Mouse (Mus musculus) embryonic facial prominence, embryonic 11.5 days (tissue): ENCODE measurements around the gene Myo6. TPM values are rescaled to one million over a fixed set of nuclear protein-coding genes. Genes with fewer than 3 reads are reported as not detected.

ENCODE experiments used
- ATAC-seq: fragments of 200-750 bp; cut with Nextera tagmentation; replicated peaks from 2 replicates; pipeline ENCODE4 v1.8.0; 2017; ENCODE audit warnings: low read depth; ENCODE audit not compliant: insufficient number of reproducible peaks, low FRiP score, low TSS enrichment
- DNase-seq: peaks from one replicate; pipeline ENCODE4 v3.0.0-alpha.2; 2015; ENCODE audit warnings: low spot score
- H3K27ac ChIP-seq: fragments of 300-500 bp; sonication (generic); replicated peaks from 2 replicates; pipeline ENCODE4 v1.5.1; 2014; ENCODE audit warnings: mild to moderate bottlenecking, low read depth, low read length, control low read depth
- H3K27me3 ChIP-seq: fragments of 300-500 bp; sonication (generic); 2 replicates; pipeline ENCODE4 v1.6.1; 2014; ENCODE audit warnings: mild to moderate bottlenecking, low read length, moderate library complexity, mixed read lengths; ENCODE audit not compliant: control insufficient read depth, insufficient read depth
- H3K36me3 ChIP-seq: fragments of 300-500 bp; sonication (generic); replicated peaks from 2 replicates; pipeline ENCODE4 v1.6.1; 2014; ENCODE audit warnings: low read depth, mild to moderate bottlenecking, low read length, moderate library complexity, mixed read lengths; ENCODE audit not compliant: control insufficient read depth, insufficient read depth
- H3K4me1 ChIP-seq: fragments of 300-500 bp; sonication (generic); 2 replicates; pipeline ENCODE4 v1.6.1; 2014; ENCODE audit warnings: low read length, mixed read lengths; ENCODE audit not compliant: control insufficient read depth, insufficient read depth
- H3K4me2 ChIP-seq: fragments of 300-500 bp; sonication (generic); 2 replicates; pipeline ENCODE4 v1.6.1; 2014; ENCODE audit warnings: low read depth, mild to moderate bottlenecking, control low read depth, low read length, moderate library complexity
- H3K4me3 ChIP-seq: fragments of 300-500 bp; sonication (generic); 2 replicates; pipeline ENCODE4 v1.5.1; 2014; ENCODE audit warnings: low read depth, low read length, control low read depth
- H3K9ac ChIP-seq: fragments of 300-500 bp; sonication (generic); replicated peaks from 2 replicates; pipeline ENCODE4 v1.6.1; 2014; ENCODE audit warnings: mild to moderate bottlenecking, control low read depth, low read length
- H3K9me3 ChIP-seq: fragments of 300-500 bp; sonication (generic); replicated peaks from 2 replicates; pipeline ENCODE4 v1.6.1; 2016; ENCODE audit warnings: mild to moderate bottlenecking, low read length, inconsistent platforms, mixed read lengths; ENCODE audit not compliant: control insufficient read depth
- WGBS: fragments of 180-500 bp; shearing (Covaris S2); extraction: QIAGEN DNeasy Blood & Tissue Kit; methylation state at CpG from one replicate; pipeline ENCODE4 v1.1.7; 2014; 5-methylcytosine and 5-hydroxymethylcytosine counted together
- polyA plus RNA-seq: library from polyadenylated mRNA; unstranded; fragments of >200 nt; fragmentation: Nextera tagmentation; extraction: Ambion mirVana; gene quantifications from 2 replicates; pipeline ENCODE4 v1.2.1, GENCODE M21; 2014

The Myo6 gene
- polyA plus RNA-seq, 1 experiment from 2014 or later = 12.1 TPM

- Histone ChIP-seq H3K36me3 (no peaks in the 10 kb centered on the region), H3K4me1 (no peaks in the 10 kb centered on the region), H3K27me3 (no peaks in the 10 kb centered on the region), H3K9me3 (no peaks in the 10 kb centered on the region), H3K9ac (no peak overlapping the region), H3K4me2 (no peak overlapping the region), H3K4me3 (no peak overlapping the region), H3K27ac (no peak overlapping the region)
- DNase-seq (no peak), ATAC-seq (no peak; the same call in 1 of the 2 replicates)
- 72% methylated on average over 11 of the region's 11 CpGs for WGBS
Measured at GRCm38 (mm10) chr9:80223989-80224635, 59.3 kb downstream of the Myo6 start.

- WGBS = 85% methylated on average over 5 of the region's 5 CpGs
- H3K4me2 ChIP-seq = no peak overlapping the region
- no peak for DNase-seq
- no peaks in the 10 kb centered on the region for H3K4me1 ChIP-seq
- H3K27ac ChIP-seq = no peak overlapping the region
- no peaks in the 10 kb centered on the region for H3K9me3 ChIP-seq
- no peaks in the 10 kb centered on the region for H3K27me3 ChIP-seq
- H3K9ac ChIP-seq = no peak overlapping the region
- no peaks in the 10 kb centered on the region for H3K36me3 ChIP-seq
- ATAC-seq = no peak
- no peak overlapping the region for H3K4me3 ChIP-seq
Measured at GRCm38 (mm10) chr9:80226579-80227325, 61.9 kb downstream of the Myo6 start.

GRCm38 (mm10) chr9:80233831-80234455, 69.1 kb downstream of the Myo6 start:
- Histone ChIP-seq H3K4me1 (no peaks in the 10 kb centered on the region), H3K36me3 (no peaks in the 10 kb centered on the region), H3K27me3 (no peaks in the 10 kb centered on the region), H3K4me3 (no peak overlapping the region), H3K9ac (no peak overlapping the region), H3K4me2 (no peak overlapping the region), H3K27ac (no peak overlapping the region), H3K9me3 (no peaks in the 10 kb centered on the region)
- 60% methylated on average over 4 of the region's 4 CpGs for WGBS
- DNase-seq (no peak), ATAC-seq (no peak)

GRCm38 (mm10) chr9:80237184-80237799, 72.5 kb downstream of the Myo6 start:
- ATAC-seq = no peak
- no peak overlapping the region for H3K4me3 ChIP-seq
- DNase-seq = no peak
- H3K4me2 ChIP-seq = no peak overlapping the region
- no peak overlapping the region for H3K27ac ChIP-seq
- no peaks in the 10 kb centered on the region for H3K27me3 ChIP-seq
- WGBS = 47% methylated on average over 1 of the region's 1 CpGs
- no peaks in the 10 kb centered on the region for H3K4me1 ChIP-seq
- H3K9ac ChIP-seq = no peak overlapping the region
- no peaks in the 10 kb centered on the region for H3K36me3 ChIP-seq
- H3K9me3 ChIP-seq = no peaks in the 10 kb centered on the region

- no peak overlapping the region for H3K4me3 ChIP-seq
- no peaks in the 10 kb centered on the region for H3K9me3 ChIP-seq
- no peaks in the 10 kb centered on the region for H3K27me3 ChIP-seq
- no peak overlapping the region for H3K9ac ChIP-seq
- no peak overlapping the region for H3K27ac ChIP-seq
- 36% methylated on average over 6 of the region's 6 CpGs for WGBS
- H3K4me1 ChIP-seq = no peaks in the 10 kb centered on the region
- no peaks in the 10 kb centered on the region for H3K36me3 ChIP-seq
- DNase-seq (peak; percentile 20), ATAC-seq (no peak)
- no peak overlapping the region for H3K4me2 ChIP-seq
Measured at GRCm38 (mm10) chr9:80241719-80242118, 76.9 kb downstream of the Myo6 start.

- H3K4me1 ChIP-seq = no peaks in the 10 kb centered on the region
- no peak for ATAC-seq
- no peaks in the 10 kb centered on the region for H3K9me3 ChIP-seq
- DNase-seq = no peak
- H3K4me2 ChIP-seq = no peak overlapping the region
- H3K27me3 ChIP-seq = no peaks in the 10 kb centered on the region
- H3K4me3 ChIP-seq = no peak overlapping the region
- 92% methylated on average over 10 of the region's 10 CpGs for WGBS
- no peak overlapping the region for H3K9ac ChIP-seq
- H3K36me3 ChIP-seq = no peaks in the 10 kb centered on the region
- H3K27ac ChIP-seq = no peak overlapping the region
Measured at GRCm38 (mm10) chr9:80252146-80252545, 87.3 kb downstream of the Myo6 start.

- H3K4me3 ChIP-seq = no peak overlapping the region
- H3K27me3 ChIP-seq = no peaks in the 10 kb centered on the region
- H3K27ac ChIP-seq = no peak overlapping the region
- ATAC-seq = no peak
- H3K36me3 ChIP-seq = no peaks in the 10 kb centered on the region
- 86% methylated on average over 9 of the region's 9 CpGs for WGBS
- H3K9me3 ChIP-seq = no peaks in the 10 kb centered on the region
- no peak overlapping the region for H3K9ac ChIP-seq
- no peak for DNase-seq
- H3K4me2 ChIP-seq = no peak overlapping the region
- no peaks in the 10 kb centered on the region for H3K4me1 ChIP-seq
Measured at GRCm38 (mm10) chr9:80253241-80253640, 88.4 kb downstream of the Myo6 start.

- 84% methylated on average over 2 of the region's 2 CpGs for WGBS
- no peak for ATAC-seq
- H3K9ac ChIP-seq = no peak overlapping the region
Measured at GRCm38 (mm10) chr9:80256561-80256960, 91.7 kb downstream of the Myo6 start.

More at GRCm38 (mm10) chr9:80256561-80256960, 91.7 kb downstream of the Myo6 start:
- Histone ChIP-seq H3K27ac (no peak overlapping the region), H3K4me1 (no peaks in the 10 kb centered on the region), H3K36me3 (no peaks in the 10 kb centered on the region), H3K27me3 (no peaks in the 10 kb centered on the region), H3K4me3 (no peak overlapping the region), H3K4me2 (no peak overlapping the region), H3K9me3 (no peaks in the 10 kb centered on the region)
- DNase-seq = no peak
